Mouse (Mus musculus) WW6 (cell line): ENCODE results near the gene Mapk13.
"Not testable (repeated sequence)": the region's sequence is repeated elsewhere in the genome, so short reads cannot be mapped to it uniquely, and the experiment has no call there.

Experiments
- DNase-seq: peaks from one replicate; pipeline ENCODE4 v3.0.0-alpha.2; 2013; ENCODE audit warnings: low read depth, low spot score

Mapk13 gene

GRCm38 (mm10) chr17:28769121-28769874 is at the start of gene Mapk13:
Gene Mapk13, plus strand, starts transcription at chr17:28769297.
- no peak for DNase-seq

GRCm38 (mm10) chr17:28725783-28726182 is 43.3 kb upstream of the Mapk13 start, which contains the start of gene AC170998.1:
Gene AC170998.1, plus strand, starts transcription at chr17:28726083.
- DNase-seq: no peak

GRCm38 (mm10) chr17:28727511-28727910 is 41.6 kb upstream of the Mapk13 start:
- not testable (repeated sequence) for DNase-seq

- DNase-seq: no peak
Measured at GRCm38 (mm10) chr17:28735317-28736105, 33.6 kb upstream of the Mapk13 start.

- no peak for DNase-seq
Measured at GRCm38 (mm10) chr17:28736486-28736885, 32.6 kb upstream of the Mapk13 start.

- DNase-seq: no peak
Measured at GRCm38 (mm10) chr17:28737973-28738372, 31.1 kb upstream of the Mapk13 start.

GRCm38 (mm10) chr17:28739244-28739643 is 29.9 kb upstream of the Mapk13 start:
- no peak for DNase-seq

- no peak for DNase-seq
Measured at GRCm38 (mm10) chr17:28743145-28743866, 25.8 kb upstream of the Mapk13 start.

- peak; percentile 53 for DNase-seq
Measured at GRCm38 (mm10) chr17:28743916-28744315, 25.2 kb upstream of the Mapk13 start.

- no peak for DNase-seq
Measured at GRCm38 (mm10) chr17:28745773-28746172, 23.3 kb upstream of the Mapk13 start.

GRCm38 (mm10) chr17:28748001-28748400 is 21.1 kb upstream of the Mapk13 start:
- DNase-seq: no peak

- no peak for DNase-seq
Measured at GRCm38 (mm10) chr17:28750580-28750979, 18.5 kb upstream of the Mapk13 start.

GRCm38 (mm10) chr17:28756447-28756846 is 12.7 kb upstream of the Mapk13 start:
- DNase-seq: no peak

GRCm38 (mm10) chr17:28757470-28757869 is 11.6 kb upstream of the Mapk13 start:
- DNase-seq: no peak

- DNase-seq: no peak
Measured at GRCm38 (mm10) chr17:28760736-28761312, 8.3 kb upstream of the Mapk13 start.

- no peak for DNase-seq
Measured at GRCm38 (mm10) chr17:28761871-28762270, 7.2 kb upstream of the Mapk13 start.

GRCm38 (mm10) chr17:28766203-28766602 is 2.9 kb upstream of the Mapk13 start:
- no peak for DNase-seq

- no peak for DNase-seq
Measured at GRCm38 (mm10) chr17:28766781-28767515, 2.1 kb upstream of the Mapk13 start.

- no peak for DNase-seq
Measured at GRCm38 (mm10) chr17:28769875-28770421, 851 bp downstream of the Mapk13 start.

- no peak for DNase-seq
Measured at GRCm38 (mm10) chr17:28771289-28771688, 2.2 kb downstream of the Mapk13 start.

- DNase-seq: not testable (repeated sequence)
Measured at GRCm38 (mm10) chr17:28774303-28774702, 5.2 kb downstream of the Mapk13 start.
